Mouse (Mus musculus) lung, postnatal 0 days (tissue): ENCODE data around the gene Pbx1. TPM values are rescaled to one million over a fixed set of nuclear protein-coding genes. Genes with fewer than 3 reads are reported as not detected.

Experiments
- ATAC-seq: fragments of 200-750 bp; cut with Nextera tagmentation; 2 replicates; pipeline ENCODE4 v1.8.0; 2017; ENCODE audit warnings: moderate library complexity
- DNase-seq: peaks from one replicate; pipeline ENCODE4 v3.0.0-alpha.2; 2016; ENCODE audit warnings: low spot score
- H3K27ac ChIP-seq: fragments of 300-500 bp; sonication (generic); 2 replicates; pipeline ENCODE4 v1.5.1; 2014; ENCODE audit warnings: antibody characterized with exemption, mild to moderate bottlenecking, low read length, mixed read lengths
- H3K27me3 ChIP-seq: fragments of 300-500 bp; sonication (generic); replicated peaks from 2 replicates; pipeline ENCODE4 v1.6.1; 2014; ENCODE audit warnings: low read length, mixed read lengths; ENCODE audit not compliant: insufficient read depth
- H3K36me3 ChIP-seq: fragments of 300-500 bp; sonication (generic); 2 replicates; pipeline ENCODE4 v1.6.1; 2014; ENCODE audit warnings: low read length, mixed read lengths; ENCODE audit not compliant: insufficient read depth
- H3K4me1 ChIP-seq: fragments of 300-500 bp; sonication (generic); 2 replicates; pipeline ENCODE4 v1.6.1; 2014; ENCODE audit warnings: antibody characterized with exemption, low read depth, low read length, mixed read lengths; ENCODE audit not compliant: insufficient read depth
- H3K4me2 ChIP-seq: fragments of 300-500 bp; sonication (generic); replicated peaks from 2 replicates; pipeline ENCODE4 v1.6.1; 2014; ENCODE audit warnings: low read depth, mild to moderate bottlenecking, low read length, moderate library complexity, mixed read lengths
- H3K4me3 ChIP-seq: fragments of 300-500 bp; sonication (generic); 2 replicates; pipeline ENCODE4 v1.5.1; 2014; ENCODE audit warnings: low read depth, low read length
- H3K9ac ChIP-seq: fragments of 300-500 bp; sonication (generic); replicated peaks from 2 replicates; pipeline ENCODE4 v1.6.1; 2014; ENCODE audit warnings: low read depth, mild to moderate bottlenecking
- H3K9me3 ChIP-seq: fragments of 300-500 bp; sonication (generic); 2 replicates; pipeline ENCODE4 v1.6.1; 2016; ENCODE audit warnings: low read length, mixed read lengths
- CTCF ChIP-seq: IDR thresholded peaks from 2 replicates; pipeline ENCODE4 v1.5.1; 2016; ENCODE audit warnings: antibody characterized with exemption, mild to moderate bottlenecking
- EP300 ChIP-seq: IDR thresholded peaks from 2 replicates; pipeline ENCODE4 v1.6.1; 2016; ENCODE audit warnings: antibody characterized with exemption, mild to moderate bottlenecking, control low read depth
- WGBS: fragments of 180-500 bp; shearing (Covaris S2); extraction: QIAGEN DNeasy Blood & Tissue Kit; methylation state at CpG from one replicate; pipeline ENCODE4 v1.1.7; 2014; 5-methylcytosine and 5-hydroxymethylcytosine counted together
- polyA plus RNA-seq: library from polyadenylated mRNA; unstranded; fragments of >200 nt; fragmentation: Nextera tagmentation; extraction: Ambion mirVana; gene quantifications from 2 replicates; pipeline ENCODE4 v1.2.1, GENCODE M21; 2015

Gene Pbx1
- polyA plus RNA-seq, 1 experiment from 2014 or later, result 23.9 TPM

DNA sequence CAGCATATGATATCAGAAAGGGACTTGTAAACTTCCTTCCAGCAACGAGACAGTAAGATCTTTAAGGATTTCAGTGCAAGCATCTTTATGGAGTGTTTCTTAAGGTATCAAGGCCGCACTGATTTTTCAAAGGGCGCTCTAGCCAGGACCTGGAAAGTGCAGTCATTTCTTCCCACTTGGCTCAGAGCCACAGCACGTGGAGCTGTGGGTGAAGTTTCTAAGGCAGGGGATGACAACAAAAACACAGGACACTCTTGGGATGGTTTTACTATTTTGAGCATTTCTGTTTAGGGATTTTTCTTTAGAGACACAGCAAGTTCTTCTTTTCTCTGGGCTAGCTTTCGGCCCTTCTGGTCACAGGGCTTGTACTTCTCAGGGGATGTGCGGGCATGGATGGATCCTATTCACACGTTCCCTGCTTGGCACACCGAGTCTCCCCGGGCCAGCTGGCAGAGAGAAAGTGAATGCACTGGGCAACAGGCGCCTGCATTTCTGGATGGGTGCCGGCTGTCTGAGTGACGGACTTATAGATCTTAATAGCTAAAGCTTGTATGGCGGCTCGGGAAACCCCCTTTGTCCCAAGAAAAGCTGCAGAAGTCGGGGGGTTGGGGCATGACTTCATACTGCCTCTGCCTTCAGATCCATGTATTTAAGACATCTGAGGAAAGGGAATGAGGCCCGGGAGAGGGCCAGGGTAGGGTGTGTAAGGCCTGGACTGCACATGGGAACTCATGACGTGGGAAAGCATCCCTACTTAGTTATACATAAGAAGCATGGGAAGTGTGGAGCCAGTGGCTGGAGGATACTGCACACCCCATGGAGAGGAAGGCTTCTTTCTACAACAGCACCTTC lies 215.9 kb downstream of the Pbx1 start:
- no peak for TF ChIP-seq CTCF
- no peak for TF ChIP-seq EP300
- no peak for DNase-seq
- ATAC-seq, result no peak
- WGBS, result 63% methylated on average over 17 of the region's 17 CpGs
- Histone ChIP-seq H3K9ac (no peak overlapping the region), H3K27ac (no peak overlapping the region), H3K4me3 (no peak overlapping the region), H3K36me3 (no peaks in the 10 kb centered on the region), H3K4me2 (no peak overlapping the region), H3K27me3 (no peaks in the 10 kb centered on the region), H3K4me1 (no peaks in the 10 kb centered on the region), H3K9me3 (no peaks in the 10 kb centered on the region)

DNA sequence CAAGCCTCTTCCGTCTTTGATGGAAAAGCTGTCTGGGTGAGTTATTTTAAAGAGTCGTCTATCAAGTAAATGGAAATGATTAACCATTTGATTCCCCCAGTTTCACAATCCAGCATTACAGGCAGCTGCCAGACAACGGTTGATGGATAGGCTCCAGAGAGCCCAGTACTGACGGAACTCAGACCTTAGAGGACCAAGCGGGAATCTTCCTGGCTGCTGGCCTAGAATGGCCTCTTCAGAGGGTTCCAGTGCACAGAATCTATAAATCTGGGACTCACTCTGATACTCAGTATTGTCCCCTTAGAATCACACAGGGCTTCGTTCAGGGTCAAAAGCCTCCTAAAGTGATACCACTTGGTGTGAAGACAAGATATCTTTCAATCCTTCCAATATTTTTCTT lies 216.6 kb downstream of the Pbx1 start:
- ATAC-seq (no peak), DNase-seq (no peak)
- no peak overlapping the region for H3K4me2 ChIP-seq
- H3K27me3 ChIP-seq, result no peaks in the 10 kb centered on the region
- no peaks in the 10 kb centered on the region for H3K9me3 ChIP-seq
- no peaks in the 10 kb centered on the region for H3K4me1 ChIP-seq
- WGBS, result 44% methylated on average over 6 of the region's 6 CpGs
- TF ChIP-seq CTCF, result no peak
- no peak for TF ChIP-seq EP300
- H3K36me3 ChIP-seq, result no peaks in the 10 kb centered on the region
- no peak overlapping the region for H3K27ac ChIP-seq
- no peak overlapping the region for H3K4me3 ChIP-seq
- no peak overlapping the region for H3K9ac ChIP-seq

DNA sequence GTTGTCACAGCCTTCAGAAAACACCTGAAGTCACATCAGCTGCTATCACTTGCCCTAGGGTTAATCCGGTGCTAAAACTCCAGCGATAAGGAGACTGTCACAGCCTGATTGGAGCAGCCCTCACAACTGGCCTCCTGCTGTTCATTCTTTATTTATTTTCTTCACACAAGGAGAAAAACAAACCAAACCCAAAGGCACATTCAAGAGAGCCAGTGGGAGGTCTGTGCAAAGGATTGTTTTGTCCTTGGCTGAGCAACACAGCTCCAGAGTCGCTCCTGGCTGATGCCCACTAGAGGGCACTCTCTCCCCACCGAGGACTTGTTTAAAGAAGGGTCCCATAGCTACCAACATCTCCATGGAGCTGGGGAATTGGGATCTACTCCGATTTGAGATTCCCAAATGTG lies 218.0 kb downstream of the Pbx1 start:
- H3K4me2 ChIP-seq, result no peak overlapping the region
- H3K4me1 ChIP-seq, result no peaks in the 10 kb centered on the region
- DNase-seq, result peak; percentile 88
- no peak overlapping the region for H3K9ac ChIP-seq
- 18% methylated on average over 5 of the region's 5 CpGs for WGBS
- no peak overlapping the region for H3K4me3 ChIP-seq
- H3K27me3 ChIP-seq, result no peaks in the 10 kb centered on the region
- no peak for TF ChIP-seq EP300
- TF ChIP-seq CTCF, result peak; percentile 98
- peak; percentile 88 for ATAC-seq
- 0 out of 2 replicates have a peak, but pooled peaks cover 4% of the 10 kb centered on the region for H3K36me3 ChIP-seq
- H3K27ac ChIP-seq, result no peak overlapping the region
- no peaks in the 10 kb centered on the region for H3K9me3 ChIP-seq

DNA sequence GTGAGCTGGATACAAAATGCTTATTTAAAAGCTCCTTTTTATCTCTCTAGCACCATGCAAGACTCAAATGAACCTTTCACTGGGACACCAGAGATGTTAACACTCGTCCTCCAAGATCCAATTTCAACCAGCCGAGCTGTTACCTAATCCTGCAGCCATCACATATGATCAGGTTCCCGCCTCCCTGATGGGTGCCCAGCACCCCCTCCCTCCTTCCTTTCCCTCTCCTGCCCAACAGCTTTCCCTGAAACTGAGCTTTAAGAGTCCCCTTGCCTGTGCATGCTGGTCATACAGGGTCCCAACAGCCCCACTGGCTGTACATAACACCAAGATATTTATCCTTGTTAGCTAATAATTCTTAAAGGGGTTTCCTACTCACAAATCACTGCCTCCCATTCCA lies 218.5 kb downstream of the Pbx1 start:
- no peak for DNase-seq
- H3K27me3 ChIP-seq, result no peaks in the 10 kb centered on the region
- 0 out of 2 replicates have a peak, but pooled peaks cover 4% of the 10 kb centered on the region for H3K36me3 ChIP-seq
- H3K4me1 ChIP-seq, result no peaks in the 10 kb centered on the region
- H3K9ac ChIP-seq, result no peak overlapping the region
- no peak overlapping the region for H3K4me2 ChIP-seq
- ATAC-seq, result peak; percentile 18; the same call in 1 of the 2 replicates
- H3K9me3 ChIP-seq, result no peaks in the 10 kb centered on the region
- TF ChIP-seq CTCF (no peak), EP300 (no peak)
- 47% methylated on average over 3 of the region's 3 CpGs for WGBS
- H3K4me3 ChIP-seq, result no peak overlapping the region
- no peak overlapping the region for H3K27ac ChIP-seq

DNA sequence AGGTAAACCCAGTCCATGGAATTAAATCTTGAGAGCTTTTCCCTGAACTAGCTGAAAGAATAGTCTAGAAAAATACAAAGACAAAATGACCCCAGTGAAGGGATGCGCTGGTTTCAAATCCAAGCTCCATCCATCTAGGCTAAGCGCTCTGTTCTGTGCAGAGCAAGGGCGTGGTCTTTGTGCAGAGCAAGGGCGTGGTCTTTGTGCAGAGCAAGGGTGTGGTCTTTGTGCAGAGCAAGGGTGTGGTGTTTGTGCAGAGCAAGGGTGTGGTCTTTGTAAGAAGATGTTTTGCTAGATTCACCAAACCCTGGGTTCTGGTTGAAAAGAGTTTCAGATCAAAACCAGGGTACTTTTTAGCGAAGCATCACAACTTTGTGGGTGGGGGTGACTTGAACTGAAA lies 221.7 kb downstream of the Pbx1 start:
- no peak for ATAC-seq
- H3K4me3 ChIP-seq, result no peak overlapping the region
- 98% methylated on average over 5 of the region's 5 CpGs for WGBS
- H3K9ac ChIP-seq, result no peak overlapping the region
- H3K4me2 ChIP-seq, result no peak overlapping the region
- DNase-seq, result no peak
- 0 out of 2 replicates have a peak, but pooled peaks cover 4% of the 10 kb centered on the region for H3K36me3 ChIP-seq
- H3K4me1 ChIP-seq, result no peaks in the 10 kb centered on the region
- no peak for TF ChIP-seq CTCF
- TF ChIP-seq EP300, result no peak
- H3K27me3 ChIP-seq, result no peaks in the 10 kb centered on the region
- H3K9me3 ChIP-seq, result no peaks in the 10 kb centered on the region
- H3K27ac ChIP-seq, result no peak overlapping the region

DNA sequence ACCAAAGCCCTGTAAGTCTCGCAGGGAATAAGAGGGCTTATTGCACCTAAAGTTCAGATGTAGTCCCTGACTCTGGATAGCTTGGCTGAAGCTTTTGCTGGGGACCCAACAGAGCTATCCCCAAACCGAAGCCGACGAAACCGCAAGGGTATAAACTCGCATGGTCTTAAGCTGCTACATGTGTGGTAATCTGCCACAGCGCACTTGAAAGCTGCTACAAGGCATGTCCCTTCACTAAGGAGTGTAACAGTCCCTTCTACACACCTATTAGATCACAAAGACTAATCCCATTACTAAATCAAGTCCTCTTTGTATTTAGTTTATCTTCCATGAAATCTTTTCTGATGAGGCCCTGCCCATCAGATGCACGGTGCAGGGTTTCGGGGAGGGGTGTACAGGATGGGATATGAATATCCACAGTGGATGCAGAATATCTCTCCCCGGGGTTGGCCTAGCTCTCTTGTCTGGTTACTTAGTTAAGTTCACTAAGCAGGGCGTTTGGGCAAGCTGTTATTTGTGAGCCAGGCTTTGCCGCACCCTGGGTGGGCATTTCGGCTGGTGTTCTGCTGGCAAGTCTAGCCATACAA lies 231.4 kb downstream of the Pbx1 start:
- Histone ChIP-seq H3K4me2 (no peak overlapping the region), H3K4me1 (no peaks in the 10 kb centered on the region), H3K36me3 (peaks cover 16% of the 10 kb centered on the region), H3K9ac (no peak overlapping the region), H3K9me3 (no peaks in the 10 kb centered on the region), H3K27me3 (no peaks in the 10 kb centered on the region), H3K4me3 (no peak overlapping the region), H3K27ac (no peak overlapping the region)
- ATAC-seq, result no peak
- no peak for DNase-seq
- WGBS, result 93% methylated on average over 13 of the region's 13 CpGs
- TF ChIP-seq EP300 (no peak), CTCF (no peak)
